ENCODE assay signal across 8 mouse cellular contexts in the genomic region with DNA sequence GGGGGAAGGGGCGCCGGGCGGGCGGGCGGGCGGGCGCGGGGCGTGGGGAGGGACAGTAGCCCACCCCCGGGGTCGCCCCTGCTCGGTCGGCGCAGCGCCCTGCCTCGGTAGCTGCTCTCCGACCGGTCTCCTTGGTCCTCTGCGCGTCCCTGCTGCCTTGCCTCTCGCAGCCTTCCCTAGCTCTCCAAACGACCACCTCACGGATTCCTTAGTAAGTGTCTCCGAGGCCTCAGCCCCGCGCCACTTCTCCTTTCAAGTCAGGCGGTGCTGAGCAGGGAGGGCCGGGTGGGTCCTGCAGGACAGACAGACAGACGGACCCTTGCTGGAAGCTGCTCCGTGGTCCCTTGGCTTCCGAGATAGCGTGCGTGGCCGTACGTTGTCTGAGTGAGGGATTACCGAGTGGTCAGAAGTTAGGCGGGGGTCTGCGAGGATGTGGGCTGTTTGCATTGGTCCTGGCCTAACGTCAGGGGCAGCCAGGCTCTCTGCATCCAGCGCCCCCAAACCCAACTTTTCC. TPM values are rescaled to one million over a fixed set of nuclear protein-coding genes. Genes with fewer than 3 reads are reported as not detected.
DNase-seq lines count a peak whose midpoint lies in the region; ATAC-seq and TF ChIP-seq lines count a peak whose summit lies in the region.

No protein-coding gene starts in this region.

- peak overlapping the region; percentile 66 for H3K4me2 ChIP-seq in forebrain, embryonic 12.5 days
- peak overlapping the region; percentile 61 for H3K4me2 ChIP-seq in hindbrain, embryonic 14.5 days (replicated peaks)
- H3K4me2 ChIP-seq in limb, embryonic 11.5 days (ENCODE audit: low read depth, severe bottlenecking), result peak overlapping the region; percentile 43
- H3K4me2 ChIP-seq in midbrain, embryonic 12.5 days (replicated peaks), result peak overlapping the region; percentile 67

- peak overlapping the region; percentile 85 for H3K9ac ChIP-seq in forebrain, embryonic 12.5 days
- peak overlapping the region; percentile 98 for H3K9ac ChIP-seq in hindbrain, embryonic 14.5 days
- H3K9ac ChIP-seq in limb, embryonic 11.5 days (ENCODE audit: low read length), result peak overlapping the region; percentile 97
- H3K9ac ChIP-seq in midbrain, embryonic 12.5 days (replicated peaks), result peak overlapping the region; percentile 98

- H3K4me3 ChIP-seq in forebrain, embryonic 12.5 days (replicated peaks), result peak overlapping the region; percentile 90
- peak overlapping the region; percentile 88 for H3K4me3 ChIP-seq in hindbrain, embryonic 14.5 days (replicated peaks; ENCODE audit: low read length)
- H3K4me3 ChIP-seq in limb, embryonic 11.5 days (ENCODE audit: low read depth, low read length), result peak overlapping the region; percentile 82
- peak overlapping the region; percentile 88 for H3K4me3 ChIP-seq in midbrain, embryonic 12.5 days
- peak overlapping the region; percentile 80 for H3K4me3 ChIP-seq in spleen, adult 2 months (ENCODE audit: extremely low read depth, insufficient read depth, insufficient read length)

- DNase-seq in adrenal gland, adult 18-20 months (ENCODE audit: low spot score in 2 of 2), result peak; percentile 22 to 36
- DNase-seq in adrenal gland, adult (ENCODE audit: inconsistent age in 2 of 2, low spot score in 1 of 2), result no peak
- DNase-seq in brain, adult 2 months (ENCODE audit: low read depth, low spot score), result peak; percentile 40
- peak; percentile 55 for DNase-seq in hindbrain, embryonic 14.5 days (ENCODE audit: low spot score)
- peak; percentile 79 for DNase-seq in limb, embryonic 11.5 days (ENCODE audit: low spot score)
- DNase-seq in spleen, adult 2 months (ENCODE audit: low read depth in 1 of 2, low spot score in 2 of 2), result peak in 1 of 2 experiments; percentile 17

- WGBS in forebrain, embryonic 12.5 days, result under 1% methylated on average over 39 of the region's 40 CpGs
- under 1% methylated on average over 36 of the region's 40 CpGs for WGBS in hindbrain, embryonic 14.5 days
- under 1% methylated on average over 20 of the region's 40 CpGs for WGBS in limb, embryonic 11.5 days
- under 1% methylated on average over 22 of the region's 40 CpGs for WGBS in midbrain, embryonic 12.5 days
- whole genome bisulfite sequencing in spleen, adult 2 months, result under 1% methylated on average over 36 of the region's 40 CpGs

- peak; percentile 89 for ATAC-seq in forebrain, embryonic 12.5 days (ENCODE audit: low FRiP score)
- peak; percentile 91 for ATAC-seq in hindbrain, embryonic 14.5 days (ENCODE audit: low FRiP score)
- ATAC-seq in limb, embryonic 11.5 days (ENCODE audit: insufficient number of reproducible peaks, low FRiP score, low TSS enrichment, low read depth), result peak; percentile 84
- peak; percentile 88 for ATAC-seq in midbrain, embryonic 12.5 days (ENCODE audit: low FRiP score, low read depth)

- no peak for TF ChIP-seq CTCF in spleen, adult 2 months (IDR thresholded peaks at IDR 0.05; ENCODE audit: extremely low read depth, insufficient read depth, insufficient read length, insufficient replicate concordance)

- H3K27ac ChIP-seq in forebrain, embryonic 12.5 days, result peak overlapping the region; percentile 97
- H3K27ac ChIP-seq in hindbrain, embryonic 14.5 days, result peak overlapping the region; percentile 99
- H3K27ac ChIP-seq in limb, embryonic 11.5 days (replicated peaks; ENCODE audit: low read depth, low read length), result peak overlapping the region; percentile 98
- H3K27ac ChIP-seq in midbrain, embryonic 12.5 days (replicated peaks), result peak overlapping the region; percentile 98
- peak overlapping the region; percentile 79 for H3K27ac ChIP-seq in spleen, adult 2 months (ENCODE audit: insufficient read depth, low read length)

- no peaks in the 10 kb centered on the region for H3K9me3 ChIP-seq in forebrain, embryonic 12.5 days
- no peaks in the 10 kb centered on the region for H3K9me3 ChIP-seq in hindbrain, embryonic 14.5 days (ENCODE audit: control insufficient read depth, low read length)
- H3K9me3 ChIP-seq in limb, embryonic 11.5 days (ENCODE audit: control insufficient read depth, low read length), result no peaks in the 10 kb centered on the region
- peaks cover 3% of the 10 kb centered on the region; the same call in 1 of the 2 replicates for H3K9me3 ChIP-seq in midbrain, embryonic 12.5 days

- no peak for TF ChIP-seq POLR2A in spleen, adult 2 months (IDR thresholded peaks at IDR 0.05; ENCODE audit: low read depth, low read length)

- peaks cover 17% of the 10 kb centered on the region; the same call in 1 of the 2 replicates for H3K36me3 ChIP-seq in forebrain, embryonic 12.5 days (replicated peaks)
- peaks cover 17% of the 10 kb centered on the region for H3K36me3 ChIP-seq in hindbrain, embryonic 14.5 days (replicated peaks; ENCODE audit: control insufficient read depth, insufficient read depth)
- H3K36me3 ChIP-seq in limb, embryonic 11.5 days (ENCODE audit: control insufficient read depth, insufficient read depth, low read length), result peaks cover 3% of the 10 kb centered on the region; the same call in 1 of the 2 replicates
- peaks cover 15% of the 10 kb centered on the region for H3K36me3 ChIP-seq in midbrain, embryonic 12.5 days
- H3K36me3 ChIP-seq in spleen, adult 2 months (ENCODE audit: control insufficient read depth, insufficient read depth, low read length), result no peaks in the 10 kb centered on the region

- H3K27me3 ChIP-seq in forebrain, embryonic 12.5 days, result no peaks in the 10 kb centered on the region
- H3K27me3 ChIP-seq in hindbrain, embryonic 14.5 days (ENCODE audit: control insufficient read depth, insufficient read depth, low read length), result no peaks in the 10 kb centered on the region
- no peaks in the 10 kb centered on the region for H3K27me3 ChIP-seq in limb, embryonic 11.5 days (ENCODE audit: control insufficient read depth, insufficient read depth, low read length)
- H3K27me3 ChIP-seq in midbrain, embryonic 12.5 days, result no peaks in the 10 kb centered on the region
- H3K27me3 ChIP-seq in spleen, adult 2 months (ENCODE audit: control insufficient read depth, insufficient read depth, low read length), result no peaks in the 10 kb centered on the region

- H3K4me1 ChIP-seq in forebrain, embryonic 12.5 days, result peaks cover 26% of the 10 kb centered on the region
- peaks cover 27% of the 10 kb centered on the region for H3K4me1 ChIP-seq in hindbrain, embryonic 14.5 days (replicated peaks; ENCODE audit: control insufficient read depth, insufficient read depth, low read length)
- no peaks in the 10 kb centered on the region for H3K4me1 ChIP-seq in limb, embryonic 11.5 days (ENCODE audit: control insufficient read depth, insufficient read depth, low read length)
- peaks cover 16% of the 10 kb centered on the region for H3K4me1 ChIP-seq in midbrain, embryonic 12.5 days
- H3K4me1 ChIP-seq in spleen, adult 2 months (ENCODE audit: control insufficient read depth, insufficient read depth, insufficient read length), result peaks cover 7% of the 10 kb centered on the region; the same call in 1 of the 2 replicates

RNA-seq across cellular contexts. Expression of a gene that starts 18.5 kb away (rescaled TPM):
- 10 to 100 TPM; 20.3 to 27.3 TPM for total RNA-seq in adrenal gland, adult 18-20 months (2021)
- polyA plus RNA-seq in forebrain, embryonic 12.5 days (2016; fragmentation: Nextera tagmentation; extraction: Ambion mirVana), result 103 and 127 TPM in 2 replicates
- 92.6 and 108 TPM in 2 replicates for polyA plus RNA-seq in hindbrain, embryonic 14.5 days (2014; fragmentation: Nextera tagmentation; extraction: Ambion mirVana)
- 97.0 and 98.6 TPM in 2 replicates for polyA plus RNA-seq in limb, embryonic 11.5 days (2014; fragmentation: Nextera tagmentation; extraction: Ambion mirVana)
- polyA plus RNA-seq in midbrain, embryonic 12.5 days (2016; fragmentation: Nextera tagmentation; extraction: Ambion mirVana), result 104 and 115 TPM in 2 replicates
- polyA plus RNA-seq in spleen, adult 2 months (2012; rRNA removed), result 3.3 and 3.5 TPM in 2 replicates

RNA-seq across cellular contexts. Expression of a gene that starts 18.8 kb away (rescaled TPM):
- 1,000 to 10,000 TPM; 1,022 to 1,412 TPM for total RNA-seq in adrenal gland, adult 18-20 months (2021)
- polyA plus RNA-seq in forebrain, embryonic 12.5 days (2016; fragmentation: Nextera tagmentation; extraction: Ambion mirVana), result 705 and 733 TPM in 2 replicates
- polyA plus RNA-seq in hindbrain, embryonic 14.5 days (2014; fragmentation: Nextera tagmentation; extraction: Ambion mirVana), result 1,185 and 1,426 TPM in 2 replicates
- polyA plus RNA-seq in limb, embryonic 11.5 days (2014; fragmentation: Nextera tagmentation; extraction: Ambion mirVana), result 866 and 885 TPM in 2 replicates
- 735 and 776 TPM in 2 replicates for polyA plus RNA-seq in midbrain, embryonic 12.5 days (2016; fragmentation: Nextera tagmentation; extraction: Ambion mirVana)
- polyA plus RNA-seq in spleen, adult 2 months (2012; rRNA removed), result 131 and 132 TPM in 2 replicates

Comparison
In these comparisons a context has a peak if more than half of its experiments do, and no peak if none do; other contexts are left out.
1. DNase-seq: peak in adrenal gland, adult 18-20 months (2 of 2), brain, adult 2 months (single experiment), hindbrain, embryonic 14.5 days (single experiment) and limb, embryonic 11.5 days (single experiment); none in adrenal gland, adult (0 of 2).
2. RNA of a gene that starts 18.5 kb away (polyA plus RNA-seq): 103 to 127 TPM in forebrain, embryonic 12.5 days, 92.6 to 108 TPM in hindbrain, embryonic 14.5 days, 104 to 115 TPM in midbrain, embryonic 12.5 days and 97.0 to 98.6 TPM in limb, embryonic 11.5 days; 3.3 to 3.5 TPM in spleen, adult 2 months; every median in the first group is over 10 times any median in the second.
3. Peak in every context shown above with its lines, with median percentiles within 50 percentile points of each other: ATAC-seq, H3K27ac ChIP-seq, H3K4me2 ChIP-seq, H3K4me3 ChIP-seq and H3K9ac ChIP-seq.